19 mouse cellular contexts compared by ENCODE assay signal in the genomic region with DNA sequence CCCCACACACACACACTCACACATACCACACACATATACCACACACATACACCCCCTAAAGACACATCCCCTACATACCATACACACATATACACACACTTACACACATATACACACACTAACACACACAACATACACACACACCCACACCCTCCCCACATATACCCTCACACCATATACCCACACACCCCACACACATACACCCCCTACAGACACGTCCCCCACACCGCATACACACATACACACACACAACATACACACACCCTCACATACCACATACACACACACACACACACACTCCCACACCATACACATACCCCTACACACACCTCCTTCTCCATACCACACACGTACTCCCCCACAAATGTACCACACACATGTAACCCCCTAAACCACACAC. TPM values are rescaled to one million over a fixed set of nuclear protein-coding genes. Genes with fewer than 3 reads are reported as not detected.
DNase-seq lines count a peak whose midpoint lies in the region; ATAC-seq and TF ChIP-seq lines count a peak whose summit lies in the region.
"Had no signal": no experiment of that assay in that cellular context is flagged by ENCODE, and none has a peak within 500 bp of the region (broad histone marks: within the 10 kb centered on the region; RNA-seq: fewer than 3 reads in every experiment).

No protein-coding gene starts in this region.

- no peak overlapping the region for H3K4me2 ChIP-seq in embryonic facial prominence, embryonic 11.5 days (ENCODE audit: low read depth, low read length)
- no peak overlapping the region for H3K4me2 ChIP-seq in intestine, embryonic 14.5 days (ENCODE audit: low read length)
- no peak overlapping the region for H3K4me2 ChIP-seq in intestine, postnatal 0 days (replicated peaks; ENCODE audit: low read depth)
- no peak overlapping the region for H3K4me2 ChIP-seq in embryonic facial prominence, embryonic 12.5 days (replicated peaks)
- no peak overlapping the region for H3K4me2 ChIP-seq in midbrain, embryonic 15.5 days
- H3K4me2 ChIP-seq: heart, embryonic 15.5 days; liver, embryonic 11.5 days had no signal

- H3K4me1 ChIP-seq in embryonic facial prominence, embryonic 11.5 days (ENCODE audit: control insufficient read depth, insufficient read depth, low read length), result no peaks in the 10 kb centered on the region
- 0 out of 2 replicates have a peak, but pooled peaks cover 2% of the 10 kb centered on the region for H3K4me1 ChIP-seq in embryonic facial prominence, embryonic 10.5 days
- H3K4me1 ChIP-seq in intestine, embryonic 14.5 days (replicated peaks; ENCODE audit: control insufficient read depth, insufficient read depth, low read length), result peaks cover 7% of the 10 kb centered on the region; the same call in 1 of the 2 replicates
- H3K4me1 ChIP-seq in intestine, postnatal 0 days (replicated peaks; ENCODE audit: control insufficient read depth, insufficient read depth, low read length), result peaks cover 16% of the 10 kb centered on the region
- peaks cover 4% of the 10 kb centered on the region; the same call in 1 of the 2 replicates for H3K4me1 ChIP-seq in embryonic facial prominence, embryonic 12.5 days
- peaks cover 5% of the 10 kb centered on the region; the same call in 1 of the 2 replicates for H3K4me1 ChIP-seq in midbrain, embryonic 15.5 days
- peaks cover 4% of the 10 kb centered on the region; the same call in 1 of the 2 replicates for H3K4me1 ChIP-seq in kidney, adult 2 months (ENCODE audit: control insufficient read depth, insufficient read depth, low read length)

- no peaks in the 10 kb centered on the region for H3K9me3 ChIP-seq in embryonic facial prominence, embryonic 11.5 days (replicated peaks; ENCODE audit: control insufficient read depth, low read length)
- H3K9me3 ChIP-seq in embryonic facial prominence, embryonic 10.5 days, result no peaks in the 10 kb centered on the region
- no peaks in the 10 kb centered on the region for H3K9me3 ChIP-seq in intestine, embryonic 14.5 days (ENCODE audit: control insufficient read depth, low read length)
- H3K9me3 ChIP-seq in intestine, postnatal 0 days (ENCODE audit: control insufficient read depth), result no peaks in the 10 kb centered on the region
- H3K9me3 ChIP-seq in embryonic facial prominence, embryonic 12.5 days, result no peaks in the 10 kb centered on the region
- H3K9me3 ChIP-seq in midbrain, embryonic 15.5 days, result no peaks in the 10 kb centered on the region
- H3K9me3 ChIP-seq: heart, embryonic 15.5 days had no signal

- TF ChIP-seq CTCF in intestine, postnatal 0 days (IDR thresholded peaks at IDR 0.05; ENCODE audit: low read depth), result no peak
- no peak for TF ChIP-seq CTCF in kidney, adult 2 months (conservative IDR thresholded peaks at IDR 0.05; ENCODE audit: insufficient read depth, insufficient read length, low read depth, low read length)

- H3K27ac ChIP-seq in embryonic facial prominence, embryonic 11.5 days (replicated peaks; ENCODE audit: low read depth, low read length), result no peak overlapping the region
- H3K27ac ChIP-seq in embryonic facial prominence, embryonic 10.5 days (replicated peaks), result no peak overlapping the region
- H3K27ac ChIP-seq in intestine, embryonic 14.5 days (ENCODE audit: low read depth), result no peak overlapping the region
- no peak overlapping the region for H3K27ac ChIP-seq in intestine, postnatal 0 days (ENCODE audit: low read depth, low read length)
- no peak overlapping the region for H3K27ac ChIP-seq in embryonic facial prominence, embryonic 12.5 days
- H3K27ac ChIP-seq in midbrain, embryonic 15.5 days, result no peak overlapping the region
- no peak overlapping the region for H3K27ac ChIP-seq in kidney, adult 2 months (ENCODE audit: insufficient read depth, low read depth, low read length)
- H3K27ac ChIP-seq: heart, adult 2 months; heart, embryonic 15.5 days had no signal

- DNase-seq in embryonic facial prominence, embryonic 11.5 days (ENCODE audit: low spot score), result no peak
- no peak for DNase-seq in embryonic facial prominence, embryonic 10.5 days (ENCODE audit: low spot score)
- DNase-seq in intestine, embryonic 14.5 days (ENCODE audit: low spot score), result no peak
- DNase-seq in kidney, adult 2 months, result no peak
- DNase-seq: adrenal gland, postnatal 10 days; cerebellum, adult 9-11 months; gastrocnemius, postnatal 14 days; heart, adult 2 months; kidney, adult 11 months; kidney, postnatal 14 days; lung, adult 18-20 months; lung, postnatal 36 days; retina, postnatal 1 day had no signal

- peak; percentile 44; the same call in 1 of the 2 replicates for ATAC-seq in embryonic facial prominence, embryonic 11.5 days (replicated peaks; ENCODE audit: insufficient number of reproducible peaks, low FRiP score, low TSS enrichment, low read depth)
- 0 out of 2 replicates have a peak, but pooled peaks have one; percentile 27 for ATAC-seq in intestine, embryonic 14.5 days (replicated peaks; ENCODE audit: low FRiP score, low TSS enrichment, low read depth)
- no peak for ATAC-seq in intestine, postnatal 0 days
- 0 out of 2 replicates have a peak, but pooled peaks have one; percentile 15 for ATAC-seq in embryonic facial prominence, embryonic 12.5 days (ENCODE audit: insufficient number of reproducible peaks, insufficient read depth, low FRiP score, low TSS enrichment)
- peak; percentile 55; the same call in 1 of the 2 replicates for ATAC-seq in midbrain, embryonic 15.5 days (replicated peaks)
- ATAC-seq in activated CD4-positive, CD25-positive, alpha-beta regulatory T cell, adult 4 months, result no peak

- H3K4me3 ChIP-seq in embryonic facial prominence, embryonic 11.5 days (ENCODE audit: low read depth, low read length), result no peak overlapping the region
- no peak overlapping the region for H3K4me3 ChIP-seq in embryonic facial prominence, embryonic 10.5 days
- no peak overlapping the region for H3K4me3 ChIP-seq in intestine, embryonic 14.5 days (ENCODE audit: low read depth, low read length)
- H3K4me3 ChIP-seq in intestine, postnatal 0 days (ENCODE audit: low read depth, low read length), result no peak overlapping the region
- no peak overlapping the region for H3K4me3 ChIP-seq in embryonic facial prominence, embryonic 12.5 days
- H3K4me3 ChIP-seq in midbrain, embryonic 15.5 days, result no peak overlapping the region
- no peak overlapping the region for H3K4me3 ChIP-seq in kidney, adult 2 months (ENCODE audit: insufficient read depth, low read depth, low read length)
- H3K4me3 ChIP-seq: heart, adult 2 months; heart, embryonic 15.5 days had no signal

- 98% methylated on average over 3 of the region's 3 CpGs for WGBS in embryonic facial prominence, embryonic 11.5 days
- 97% methylated on average over 3 of the region's 3 CpGs for WGBS in embryonic facial prominence, embryonic 10.5 days
- 97% methylated on average over 3 of the region's 3 CpGs for WGBS in intestine, embryonic 14.5 days
- WGBS in intestine, postnatal 0 days, result 94% methylated on average over 3 of the region's 3 CpGs
- 88% methylated on average over 3 of the region's 3 CpGs for WGBS in embryonic facial prominence, embryonic 12.5 days
- WGBS in midbrain, embryonic 15.5 days, result 97% methylated on average over 3 of the region's 3 CpGs
- 98% methylated on average over 3 of the region's 3 CpGs for WGBS in kidney, adult 2 months

- no peak for TF ChIP-seq POLR2A in kidney, adult 2 months (IDR thresholded peaks at IDR 0.05; ENCODE audit: low read depth, low read length)

- no peaks in the 10 kb centered on the region for H3K27me3 ChIP-seq in embryonic facial prominence, embryonic 11.5 days (ENCODE audit: control insufficient read depth, insufficient read depth, low read length)
- no peaks in the 10 kb centered on the region for H3K27me3 ChIP-seq in embryonic facial prominence, embryonic 10.5 days (replicated peaks; ENCODE audit: low read depth, poor library complexity, severe bottlenecking)
- no peaks in the 10 kb centered on the region for H3K27me3 ChIP-seq in intestine, embryonic 14.5 days (replicated peaks; ENCODE audit: control insufficient read depth, insufficient read depth, low read length)
- no peaks in the 10 kb centered on the region for H3K27me3 ChIP-seq in intestine, postnatal 0 days (replicated peaks; ENCODE audit: control insufficient read depth, insufficient read depth, low read length)
- no peaks in the 10 kb centered on the region for H3K27me3 ChIP-seq in embryonic facial prominence, embryonic 12.5 days
- no peaks in the 10 kb centered on the region for H3K27me3 ChIP-seq in midbrain, embryonic 15.5 days (replicated peaks)
- H3K27me3 ChIP-seq in kidney, adult 2 months (replicated peaks; ENCODE audit: control insufficient read depth, insufficient read depth, low read length), result no peaks in the 10 kb centered on the region
- H3K27me3 ChIP-seq: heart, embryonic 15.5 days had no signal

- no peak overlapping the region for H3K9ac ChIP-seq in embryonic facial prominence, embryonic 11.5 days (replicated peaks; ENCODE audit: low read length)
- no peak overlapping the region for H3K9ac ChIP-seq in intestine, embryonic 14.5 days (ENCODE audit: low read length)
- no peak overlapping the region for H3K9ac ChIP-seq in intestine, postnatal 0 days (ENCODE audit: low read depth, low read length)
- 0 out of 2 replicates have a peak overlapping the region, but pooled peaks have one; percentile 19 for H3K9ac ChIP-seq in embryonic facial prominence, embryonic 12.5 days
- no peak overlapping the region for H3K9ac ChIP-seq in midbrain, embryonic 15.5 days
- H3K9ac ChIP-seq: heart, embryonic 15.5 days had no signal

- H3K36me3 ChIP-seq in embryonic facial prominence, embryonic 11.5 days (replicated peaks; ENCODE audit: control insufficient read depth, insufficient read depth, low read depth, low read length), result no peaks in the 10 kb centered on the region
- H3K36me3 ChIP-seq in embryonic facial prominence, embryonic 10.5 days (replicated peaks), result no peaks in the 10 kb centered on the region
- H3K36me3 ChIP-seq in intestine, embryonic 14.5 days (ENCODE audit: control insufficient read depth, insufficient read depth, low read length), result no peaks in the 10 kb centered on the region
- no peaks in the 10 kb centered on the region for H3K36me3 ChIP-seq in intestine, postnatal 0 days (ENCODE audit: control insufficient read depth, insufficient read depth)
- no peaks in the 10 kb centered on the region for H3K36me3 ChIP-seq in embryonic facial prominence, embryonic 12.5 days
- no peaks in the 10 kb centered on the region for H3K36me3 ChIP-seq in midbrain, embryonic 15.5 days (replicated peaks)
- H3K36me3 ChIP-seq in kidney, adult 2 months (ENCODE audit: control insufficient read depth, insufficient read depth, low read length), result no peaks in the 10 kb centered on the region
- H3K36me3 ChIP-seq: heart, embryonic 15.5 days had no signal

RNA-seq across cellular contexts. Expression of a gene that starts 42.8 kb away (rescaled TPM):
- 27.3 and 28.0 TPM in 2 replicates for polyA plus RNA-seq in embryonic facial prominence, embryonic 11.5 days (2014; fragmentation: Nextera tagmentation; extraction: Ambion mirVana)
- 20.6 and 24.5 TPM in 2 replicates for polyA plus RNA-seq in embryonic facial prominence, embryonic 10.5 days (2016; fragmentation: Nextera tagmentation; extraction: Ambion mirVana)
- 20.2 and 22.8 TPM in 2 replicates for polyA plus RNA-seq in intestine, embryonic 14.5 days (2014; fragmentation: Nextera tagmentation; extraction: Ambion mirVana)
- 8.2 and 9.1 TPM in 2 replicates for polyA plus RNA-seq in intestine, postnatal 0 days (2015; fragmentation: Nextera tagmentation; extraction: Ambion mirVana)
- 39.8 and 42.3 TPM in 2 replicates for polyA plus RNA-seq in embryonic facial prominence, embryonic 12.5 days (2016; fragmentation: Nextera tagmentation; extraction: Ambion mirVana)
- 41.8 and 48.7 TPM in 2 replicates for polyA plus RNA-seq in midbrain, embryonic 15.5 days (2015; fragmentation: Nextera tagmentation; extraction: Ambion mirVana)
- polyA plus RNA-seq in activated CD4-positive, CD25-positive, alpha-beta regulatory T cell, adult 4 months (2017; shearing (Covaris generic)), result not detected
- 61.0 and 69.3 TPM in 2 replicates for polyA plus RNA-seq in kidney, adult 2 months (2012; rRNA removed)

Comparison
In these comparisons a context has a peak if more than half of its experiments do, and no peak if none do; other contexts are left out.
1. ATAC-seq: peak in embryonic facial prominence, embryonic 11.5 days (single experiment), intestine, embryonic 14.5 days (single experiment), embryonic facial prominence, embryonic 12.5 days (single experiment) and midbrain, embryonic 15.5 days (single experiment); none in intestine, postnatal 0 days (single experiment) and activated CD4-positive, CD25-positive, alpha-beta regulatory T cell, adult 4 months (single experiment).